Comparison of ENCODE assay signal across 19 mouse cellular contexts in the genomic region with DNA sequence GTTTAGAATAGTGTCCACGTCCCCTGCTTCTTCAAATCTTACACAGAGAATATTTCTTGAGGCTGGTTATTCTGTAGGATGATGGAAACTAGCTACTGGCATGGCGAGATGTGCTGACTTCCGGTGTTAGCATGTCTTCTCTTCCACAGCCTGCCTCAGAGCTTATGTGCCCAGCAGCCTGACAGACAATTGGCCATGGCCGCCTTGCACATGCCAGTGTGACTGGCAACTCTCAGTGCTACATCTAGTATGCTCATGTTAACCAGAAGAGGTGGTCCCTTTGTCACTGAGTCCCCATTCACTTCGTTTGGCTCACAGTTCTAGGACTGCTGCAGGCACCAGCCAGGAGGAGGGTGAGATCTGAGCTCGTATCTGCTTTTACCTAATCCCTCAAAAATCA.
DNase-seq lines count a peak whose midpoint lies in the region; ATAC-seq and TF ChIP-seq lines count a peak whose summit lies in the region.
"Had no signal": no experiment of that assay in that cellular context is flagged by ENCODE, and none has a peak within 500 bp of the region (broad histone marks: within the 10 kb centered on the region; RNA-seq: fewer than 3 reads in every experiment).

No protein-coding gene starts in this region.

- no peak overlapping the region for H3K9ac ChIP-seq in midbrain, embryonic 13.5 days (replicated peaks)
- H3K9ac ChIP-seq in embryonic facial prominence, embryonic 13.5 days, result no peak overlapping the region
- no peak overlapping the region for H3K9ac ChIP-seq in intestine, postnatal 0 days (ENCODE audit: low read depth, low read length)
- H3K9ac ChIP-seq: forebrain, embryonic 13.5 days; forebrain, postnatal 0 days; heart, embryonic 15.5 days; hindbrain, embryonic 15.5 days had no signal

- peaks cover 23% of the 10 kb centered on the region for H3K4me1 ChIP-seq in midbrain, embryonic 10.5 days
- 0 out of 2 replicates have a peak, but pooled peaks cover 9% of the 10 kb centered on the region for H3K4me1 ChIP-seq in midbrain, embryonic 13.5 days (replicated peaks)
- H3K4me1 ChIP-seq in embryonic facial prominence, embryonic 13.5 days, result peaks cover 20% of the 10 kb centered on the region
- H3K4me1 ChIP-seq in intestine, postnatal 0 days (replicated peaks; ENCODE audit: control insufficient read depth, insufficient read depth, low read length), result no peaks in the 10 kb centered on the region
- H3K4me1 ChIP-seq: hindbrain, embryonic 15.5 days had no signal

- no peak for DNase-seq in midbrain, embryonic 10.5 days (ENCODE audit: low spot score)
- no peak for DNase-seq in layer of hippocampus, adult 9-10 months (ENCODE audit: low spot score)
- no peak for DNase-seq in gastrocnemius, adult 18-20 months (ENCODE audit: low spot score)
- DNase-seq: adrenal gland, postnatal 14 days; cerebellum, adult 2 months; forebrain, postnatal 0 days; gastrocnemius, postnatal 36 days; heart, adult 18-20 months; heart, postnatal 14 days had no signal

- no peak for TF ChIP-seq CTCF in intestine, postnatal 0 days (IDR thresholded peaks at IDR 0.05; ENCODE audit: low read depth)

- H3K27me3 ChIP-seq in midbrain, embryonic 10.5 days (ENCODE audit: low read depth, poor library complexity, severe bottlenecking), result peaks cover 40% of the 10 kb centered on the region
- no peaks in the 10 kb centered on the region for H3K27me3 ChIP-seq in midbrain, embryonic 13.5 days
- no peaks in the 10 kb centered on the region for H3K27me3 ChIP-seq in embryonic facial prominence, embryonic 13.5 days
- H3K27me3 ChIP-seq in intestine, postnatal 0 days (replicated peaks; ENCODE audit: control insufficient read depth, insufficient read depth, low read length), result no peaks in the 10 kb centered on the region
- H3K27me3 ChIP-seq: forebrain, embryonic 13.5 days; heart, embryonic 15.5 days; hindbrain, embryonic 15.5 days; Patski had no signal

- H3K9me3 ChIP-seq in midbrain, embryonic 10.5 days (replicated peaks), result no peaks in the 10 kb centered on the region
- H3K9me3 ChIP-seq in midbrain, embryonic 13.5 days, result no peaks in the 10 kb centered on the region
- no peaks in the 10 kb centered on the region for H3K9me3 ChIP-seq in embryonic facial prominence, embryonic 13.5 days
- H3K9me3 ChIP-seq in intestine, postnatal 0 days (ENCODE audit: control insufficient read depth), result no peaks in the 10 kb centered on the region
- H3K9me3 ChIP-seq: forebrain, embryonic 13.5 days; heart, embryonic 10.5 days; heart, embryonic 15.5 days; hindbrain, embryonic 15.5 days had no signal

- ATAC-seq in midbrain, embryonic 13.5 days, result no peak
- ATAC-seq in embryonic facial prominence, embryonic 13.5 days (ENCODE audit: insufficient number of reproducible peaks, insufficient read depth, low FRiP score, low TSS enrichment, low read depth), result no peak
- no peak for ATAC-seq in intestine, postnatal 0 days
- ATAC-seq in cerebellum, adult (ENCODE audit: insufficient number of reproducible peaks, low FRiP score, low TSS enrichment), result no peak
- ATAC-seq: activated CD4-positive, CD25-positive, alpha-beta regulatory T cell, adult 4 months; forebrain, embryonic 13.5 days; forebrain, postnatal 0 days; Patski had no signal

- 87% methylated on average over 6 of the region's 6 CpGs for WGBS in midbrain, embryonic 10.5 days
- 87% methylated on average over 6 of the region's 6 CpGs for WGBS in midbrain, embryonic 13.5 days
- 84% methylated on average over 6 of the region's 6 CpGs for WGBS in embryonic facial prominence, embryonic 13.5 days
- WGBS in intestine, postnatal 0 days, result 76% methylated on average over 6 of the region's 6 CpGs

- H3K27ac ChIP-seq in midbrain, embryonic 10.5 days (replicated peaks), result 0 out of 2 replicates have a peak overlapping the region, but pooled peaks have one; percentile 14
- no peak overlapping the region for H3K27ac ChIP-seq in midbrain, embryonic 13.5 days
- peak overlapping the region; percentile 60 for H3K27ac ChIP-seq in embryonic facial prominence, embryonic 13.5 days
- H3K27ac ChIP-seq in intestine, postnatal 0 days (ENCODE audit: low read depth, low read length), result 0 out of 2 replicates have a peak overlapping the region, but pooled peaks have one; percentile 11
- H3K27ac ChIP-seq: forebrain, embryonic 13.5 days; heart, embryonic 10.5 days; heart, embryonic 15.5 days; hindbrain, embryonic 15.5 days had no signal

- H3K4me2 ChIP-seq in midbrain, embryonic 13.5 days (replicated peaks), result no peak overlapping the region
- H3K4me2 ChIP-seq in embryonic facial prominence, embryonic 13.5 days, result no peak overlapping the region
- H3K4me2 ChIP-seq in intestine, postnatal 0 days (replicated peaks; ENCODE audit: low read depth), result no peak overlapping the region
- H3K4me2 ChIP-seq: forebrain, embryonic 13.5 days; heart, embryonic 15.5 days; hindbrain, embryonic 15.5 days had no signal

- no peaks in the 10 kb centered on the region for H3K36me3 ChIP-seq in midbrain, embryonic 10.5 days
- no peaks in the 10 kb centered on the region for H3K36me3 ChIP-seq in midbrain, embryonic 13.5 days
- no peaks in the 10 kb centered on the region for H3K36me3 ChIP-seq in embryonic facial prominence, embryonic 13.5 days
- H3K36me3 ChIP-seq in intestine, postnatal 0 days (ENCODE audit: control insufficient read depth, insufficient read depth), result no peaks in the 10 kb centered on the region
- H3K36me3 ChIP-seq: heart, embryonic 10.5 days; heart, embryonic 15.5 days; hindbrain, embryonic 15.5 days had no signal

- no peak overlapping the region for H3K4me3 ChIP-seq in midbrain, embryonic 10.5 days
- H3K4me3 ChIP-seq in midbrain, embryonic 13.5 days (replicated peaks), result no peak overlapping the region
- no peak overlapping the region for H3K4me3 ChIP-seq in embryonic facial prominence, embryonic 13.5 days
- no peak overlapping the region for H3K4me3 ChIP-seq in intestine, postnatal 0 days (ENCODE audit: low read depth, low read length)
- H3K4me3 ChIP-seq: forebrain, embryonic 13.5 days; heart, embryonic 10.5 days; heart, embryonic 15.5 days; hindbrain, embryonic 15.5 days had no signal
